Mouse (Mus musculus): Measurements from ENCODE around the gene Gdpd3.

GRCm38 (mm10) chr7:126802134-126802889 lies 36.2 kb downstream of the Gdpd3 start:
- TF ChIP-seq CTCF (IDR thresholded peaks at IDR 0.05; ENCODE audit: borderline replicate concordance, extremely low read depth, insufficient read depth, insufficient read length) (no peak), POLR2A (IDR thresholded peaks at IDR 0.05; ENCODE audit: borderline replicate concordance, extremely low read depth, insufficient read depth, insufficient read length, poor library complexity, severe bottlenecking) (no peak)
